Mouse (Mus musculus): ENCODE results near the gene Hdac6.

The Hdac6 gene

DNA sequence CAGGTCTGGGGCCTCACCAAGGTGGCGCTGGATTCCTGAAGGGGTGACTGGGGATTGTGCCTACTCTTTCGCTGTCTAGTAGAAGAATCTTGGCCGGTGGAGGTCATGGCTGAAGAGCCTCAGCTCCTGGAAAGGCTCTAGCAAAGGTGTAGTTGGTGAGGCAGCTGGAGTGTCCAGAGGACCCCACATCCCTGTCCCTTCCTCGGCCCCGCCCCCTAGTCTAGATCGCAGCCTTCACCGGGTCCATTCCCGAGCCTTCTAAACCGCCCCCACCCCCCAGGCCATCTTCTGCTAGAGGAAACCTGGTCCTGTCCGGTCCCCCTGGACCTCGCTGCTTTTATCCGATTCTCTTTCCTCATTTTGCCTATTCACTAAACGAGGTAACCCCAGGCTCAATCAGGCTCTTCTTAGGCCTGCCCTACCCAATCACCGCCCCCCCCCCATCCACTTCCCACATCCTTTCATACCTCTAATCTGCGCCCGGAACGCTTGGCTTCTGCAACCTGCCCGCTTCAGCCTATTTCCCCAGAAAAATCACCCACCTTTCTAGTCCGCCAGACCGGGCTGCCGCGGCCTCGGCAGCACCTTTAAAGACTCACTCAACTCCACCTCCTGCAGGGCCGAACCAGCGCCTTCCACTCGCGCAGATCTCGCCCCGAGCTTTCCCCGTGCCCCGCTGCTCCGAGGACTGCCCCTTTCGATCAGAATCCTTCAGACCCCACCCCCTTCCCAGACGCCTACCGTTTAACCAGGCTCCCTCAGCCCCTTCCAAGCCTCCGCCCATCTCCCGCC lies at the start of gene Hdac6:
Gene Hdac6 (minus strand): TSS at position 782 of the 792 bp plus-strand sequence.
- no peak for DNase-seq (ENCODE audit: low spot score)

- peak; percentile 15 for DNase-seq (ENCODE audit: low spot score)
These were observed 45.5 kb upstream of the Hdac6 start for GRCm38 (mm10) chrX:7993068-7993735.

DNA sequence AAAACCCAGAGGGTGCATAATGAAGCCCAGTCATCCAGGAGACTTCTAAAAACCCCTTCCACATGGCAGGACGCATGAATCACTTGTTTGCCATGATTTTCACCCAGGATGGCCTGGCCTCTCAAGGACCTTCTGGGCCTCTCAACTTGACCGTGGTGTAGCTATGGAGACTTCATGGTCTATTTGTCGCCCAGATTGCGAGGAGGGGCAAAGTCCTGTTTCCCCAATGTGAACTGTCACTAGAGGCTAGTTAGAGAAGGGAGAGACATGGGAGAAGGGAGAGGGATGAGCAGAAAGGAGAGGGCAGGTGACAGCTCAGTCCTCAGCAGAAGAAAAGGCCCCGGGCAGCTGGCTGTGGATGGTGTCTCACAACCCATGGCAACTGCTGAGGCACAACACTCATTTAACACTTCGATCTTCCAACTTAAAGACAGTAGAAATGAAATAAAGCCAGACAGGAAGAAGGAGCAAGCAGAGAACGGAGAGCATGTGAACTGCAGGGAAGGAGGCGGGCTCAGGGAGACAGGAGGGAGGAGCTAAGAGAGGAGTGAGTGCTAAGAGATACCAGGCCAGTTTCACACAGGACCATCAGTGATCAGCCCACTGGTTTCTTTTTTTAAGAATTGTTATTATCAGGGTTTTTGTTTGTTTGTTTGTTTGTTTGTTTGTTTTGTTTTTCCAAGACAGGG lies 44.8 kb upstream of the Hdac6 start:
- peak; percentile 35 for DNase-seq (ENCODE audit: low spot score)

- DNase-seq (ENCODE audit: low spot score) = peak; percentile 25
These were observed 33.7 kb upstream of the Hdac6 start for GRCm38 (mm10) chrX:7981368-7981767.

DNA sequence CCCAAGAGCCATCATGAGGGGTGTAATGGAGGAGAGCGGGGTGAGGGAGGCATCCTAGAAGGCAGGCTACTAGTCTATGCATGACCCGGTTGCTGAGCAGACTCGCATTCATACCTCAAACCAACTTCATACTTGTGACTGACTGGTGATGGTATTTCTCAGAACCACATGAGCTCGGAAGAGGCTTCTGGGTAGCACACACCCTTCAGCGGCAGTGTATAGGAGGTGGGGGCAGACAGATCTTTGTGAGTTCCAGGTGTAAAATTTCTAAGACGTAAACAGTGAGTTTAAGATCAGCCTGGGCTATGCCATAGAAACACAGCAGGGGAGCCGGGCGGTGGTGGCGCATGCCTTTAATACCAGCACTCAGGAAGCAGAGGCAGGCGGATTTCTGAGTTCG lies 30.2 kb upstream of the Hdac6 start, which contains the start of gene Gata1:
Gene Gata1 (minus strand): TSS at position 180 of the 400 bp plus-strand sequence.
- no peak for DNase-seq (ENCODE audit: low spot score)

- no peak for DNase-seq (ENCODE audit: low spot score)
These were observed 23.6 kb upstream of the Hdac6 start for GRCm38 (mm10) chrX:7971292-7971691.

GRCm38 (mm10) chrX:7968899-7969298 lies 21.2 kb upstream of the Hdac6 start:
- DNase-seq (ENCODE audit: low spot score) = no peak

DNA sequence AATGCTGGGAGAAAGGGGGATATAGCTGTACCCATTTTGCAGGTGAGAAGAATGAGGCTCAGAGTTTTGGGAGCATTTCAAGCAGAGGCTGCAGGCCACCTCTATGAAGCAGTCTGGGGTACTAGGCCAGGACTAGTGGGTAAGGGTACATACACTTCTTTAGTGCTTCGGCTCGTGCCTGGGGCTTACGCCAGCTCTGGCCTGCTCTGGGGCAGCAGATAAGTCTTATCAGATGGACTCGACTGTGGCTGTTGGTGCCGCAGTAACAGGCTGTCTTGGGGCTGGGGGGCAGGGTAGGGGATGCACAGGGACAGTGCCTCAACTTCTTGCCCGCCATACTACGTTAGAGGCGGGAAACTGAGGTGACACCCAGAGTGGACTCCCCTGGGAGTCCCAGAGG lies 20.5 kb upstream of the Hdac6 start:
- DNase-seq (ENCODE audit: low spot score) = no peak

DNA sequence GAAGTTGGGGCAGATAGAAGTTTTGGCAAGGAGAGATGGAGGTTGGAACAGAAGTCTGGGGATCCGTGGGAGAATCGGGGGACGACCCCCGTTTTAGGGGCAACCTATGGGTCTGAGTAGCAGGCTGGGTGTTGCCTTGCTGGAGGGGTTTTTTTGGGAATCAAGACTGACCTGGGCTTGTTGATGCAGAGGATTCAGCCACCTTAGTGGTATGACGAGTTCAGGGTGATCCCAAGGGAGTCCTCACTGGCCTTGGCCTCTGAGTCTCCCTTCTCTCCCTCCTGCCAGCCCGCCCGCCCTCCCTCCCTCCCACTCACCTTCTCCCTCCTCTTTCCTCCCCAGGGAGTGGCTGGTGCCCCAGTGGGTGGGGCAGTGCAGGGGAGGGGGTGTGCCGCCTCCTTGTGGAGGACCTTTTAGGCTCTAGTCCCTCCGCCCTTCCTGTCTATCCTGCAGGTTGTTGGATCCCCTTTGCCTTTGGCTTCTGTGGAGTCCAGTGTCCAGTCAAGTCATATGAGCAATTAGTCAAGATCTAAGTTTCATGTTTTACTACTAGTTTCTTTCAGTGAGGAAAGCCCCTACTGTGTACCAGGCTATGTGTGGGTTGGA lies 20.0 kb upstream of the Hdac6 start:
- no peak for DNase-seq (ENCODE audit: low spot score)

DNA sequence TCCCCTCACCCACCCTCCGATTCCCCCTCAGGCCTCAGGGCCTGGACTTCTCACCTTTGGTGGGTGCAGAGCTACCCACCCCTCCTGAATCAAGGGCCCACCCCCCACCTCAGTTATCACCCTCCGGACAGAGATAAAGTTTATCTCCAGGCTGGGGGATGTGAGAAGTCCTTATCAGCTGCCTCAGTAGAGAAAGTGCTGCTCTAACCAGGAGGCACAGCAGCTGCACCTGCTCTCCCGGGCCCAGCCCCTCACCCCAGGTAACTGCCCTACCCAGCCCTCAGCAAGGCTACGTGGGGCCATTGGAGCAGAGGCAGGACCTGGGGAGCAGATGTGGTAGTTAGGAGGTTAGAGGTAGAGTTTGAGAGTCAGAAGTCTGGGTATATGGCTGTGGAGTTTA lies 18.5 kb upstream of the Hdac6 start:
- DNase-seq (ENCODE audit: low spot score) = no peak

DNA sequence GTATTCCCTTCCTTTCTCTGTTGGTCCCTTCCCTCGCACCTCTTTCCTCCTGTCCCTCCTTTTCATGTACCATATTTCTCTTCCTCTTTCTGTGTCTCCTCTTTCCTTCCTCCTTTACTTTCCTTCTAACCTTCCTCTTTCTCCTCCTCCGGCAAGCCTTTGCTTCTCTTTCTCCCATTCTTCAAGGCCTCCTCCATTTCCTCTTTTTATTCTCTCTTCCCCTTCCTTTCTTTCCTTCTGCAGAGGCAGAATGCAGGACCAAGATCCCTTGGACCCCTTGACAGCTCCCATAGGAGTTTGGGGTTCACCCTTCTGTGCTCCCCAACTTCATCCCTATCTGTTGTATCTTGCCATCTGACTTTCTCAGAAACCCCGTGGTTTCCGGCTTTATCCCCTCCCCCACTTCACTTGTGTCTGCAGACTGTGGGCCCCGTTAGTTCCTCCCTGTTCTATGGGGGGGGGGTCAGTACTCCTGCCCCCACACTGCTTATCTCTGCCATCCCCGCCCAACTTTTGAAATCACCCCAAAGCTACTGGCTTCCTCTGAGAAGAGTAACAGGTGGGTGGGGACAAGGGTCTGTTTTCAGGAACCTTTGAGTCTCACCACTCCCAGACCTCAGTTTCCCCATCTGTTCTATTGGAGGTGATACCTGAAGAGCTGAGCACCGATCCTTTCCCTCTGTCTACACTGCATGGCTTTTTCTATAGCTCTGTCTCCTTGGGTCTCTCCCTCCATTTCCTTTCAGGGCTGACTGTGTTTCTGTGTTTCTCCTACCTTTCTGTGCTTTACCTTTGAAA lies 16.3 kb upstream of the Hdac6 start:
- DNase-seq (ENCODE audit: low spot score) = no peak

DNA sequence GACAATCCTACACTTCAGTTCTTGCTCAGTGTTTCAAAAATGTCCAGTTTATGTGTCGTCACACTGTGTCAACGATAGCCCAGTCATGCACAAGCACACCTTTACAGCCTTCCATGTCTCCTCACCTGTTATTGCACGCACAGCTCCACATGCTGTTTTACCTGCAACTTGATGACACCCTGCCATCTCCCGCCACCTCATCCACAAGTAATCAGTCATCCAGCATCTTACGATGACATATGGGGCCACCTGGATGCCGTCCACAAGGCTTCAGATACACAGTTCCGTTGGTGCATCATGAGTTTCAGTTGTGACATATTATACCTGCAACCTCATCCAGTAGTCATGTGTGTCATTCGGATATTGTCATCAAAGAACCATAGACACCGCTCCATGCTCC lies 11.2 kb upstream of the Hdac6 start:
- no peak for DNase-seq (ENCODE audit: low spot score)

DNA sequence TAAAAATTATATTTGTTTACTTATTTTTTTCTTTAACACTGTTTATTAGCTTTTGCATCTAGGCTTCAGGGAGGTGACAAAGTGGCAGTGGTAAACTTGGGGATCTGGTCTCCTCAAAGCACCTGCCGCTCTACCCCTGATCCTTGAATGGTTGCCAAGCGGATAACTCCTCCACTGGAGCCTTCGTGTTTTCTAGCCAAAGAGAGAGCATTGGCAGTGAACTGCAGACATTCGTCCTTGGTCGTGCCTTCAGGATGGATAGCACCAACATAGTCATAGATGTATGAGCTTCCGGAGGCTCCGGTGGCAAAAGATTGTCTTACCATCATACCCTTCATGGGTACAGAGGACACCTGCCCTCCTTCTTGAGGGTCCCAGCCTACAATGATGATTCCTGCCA lies 2.4 kb upstream of the Hdac6 start:
- no peak for DNase-seq (ENCODE audit: low spot score)

GRCm38 (mm10) chrX:7947900-7948492 lies 307 bp upstream of the Hdac6 start:
- DNase-seq (ENCODE audit: low spot score) = peak; percentile 96

GRCm38 (mm10) chrX:7945618-7946017 lies 2.1 kb downstream of the Hdac6 start:
- peak; percentile 49 for DNase-seq (ENCODE audit: low spot score)

GRCm38 (mm10) chrX:7937667-7938066 lies 10.0 kb downstream of the Hdac6 start:
- no peak for DNase-seq (ENCODE audit: low spot score)

- no peak for DNase-seq (ENCODE audit: low spot score)
These were observed 10.8 kb downstream of the Hdac6 start for GRCm38 (mm10) chrX:7936874-7937273.

DNA sequence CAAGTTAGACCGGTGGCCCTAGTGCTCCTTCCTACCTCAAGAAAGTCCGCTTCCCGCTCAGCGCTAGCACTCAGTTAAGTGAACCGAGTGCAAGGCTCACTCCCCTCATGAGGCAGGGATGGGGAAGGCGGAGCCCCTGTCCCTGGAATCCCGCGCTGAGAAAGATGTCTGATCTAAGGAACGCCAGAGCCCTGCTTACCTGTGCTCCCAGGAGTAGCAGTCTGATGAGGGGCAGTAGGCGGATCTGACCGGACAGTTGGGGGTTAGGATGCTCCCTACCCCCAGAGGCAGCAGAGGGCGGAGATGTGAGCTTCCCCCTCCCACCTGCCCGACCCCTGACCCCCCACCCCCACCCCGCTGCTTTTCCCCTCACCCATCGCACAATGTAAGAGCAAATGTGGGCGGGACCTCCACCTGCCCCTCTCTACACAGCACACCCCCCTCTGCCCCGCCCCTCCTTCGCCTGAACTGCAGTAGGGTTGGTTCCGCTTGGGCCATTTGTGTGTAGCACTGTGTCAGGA lies 19.4 kb downstream of the Hdac6 start, which contains the start of gene Eras:
Gene Eras (minus strand): TSS at position 338 of the 521 bp plus-strand sequence.
- DNase-seq (ENCODE audit: low spot score) = no peak

GRCm38 (mm10) chrX:7927116-7927515 lies 20.6 kb downstream of the Hdac6 start:
- no peak for DNase-seq (ENCODE audit: low spot score)

DNA sequence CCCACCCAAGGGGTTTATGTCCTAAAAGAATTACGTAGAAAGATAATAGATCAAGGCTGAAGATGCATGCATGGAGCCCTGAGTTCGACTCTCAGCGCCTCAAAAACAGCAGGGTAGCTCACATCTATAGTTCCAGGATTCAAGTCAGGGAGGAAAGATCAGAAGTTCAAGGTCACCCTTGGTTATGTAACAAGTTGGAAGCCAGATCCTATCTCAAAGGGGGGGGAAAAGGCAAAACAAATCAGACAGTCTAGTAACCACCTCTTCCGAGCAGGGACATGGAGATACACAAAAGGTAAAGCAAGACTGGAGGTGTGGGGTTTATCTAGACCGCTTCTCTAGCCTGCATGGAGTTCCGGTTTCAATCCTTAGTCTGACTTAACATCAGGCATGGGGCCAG lies 21.4 kb downstream of the Hdac6 start:
- DNase-seq (ENCODE audit: low spot score) = no peak

GRCm38 (mm10) chrX:7922032-7922431 lies 25.7 kb downstream of the Hdac6 start:
- DNase-seq (ENCODE audit: low spot score) = peak; percentile 18

All from yolk sac, embryonic 10.5 days (tissue).